Mouse (Mus musculus): Measurements from ENCODE around the gene Vmn1r185. TPM values are rescaled to one million over a fixed set of nuclear protein-coding genes. Genes with fewer than 3 reads are reported as not detected.
"Not testable (repeated sequence)": the region's sequence is repeated elsewhere in the genome, so short reads cannot be mapped to it uniquely, and the experiment has no call there.

Gene Vmn1r185
- not detected for total RNA-seq (2022)

DNA sequence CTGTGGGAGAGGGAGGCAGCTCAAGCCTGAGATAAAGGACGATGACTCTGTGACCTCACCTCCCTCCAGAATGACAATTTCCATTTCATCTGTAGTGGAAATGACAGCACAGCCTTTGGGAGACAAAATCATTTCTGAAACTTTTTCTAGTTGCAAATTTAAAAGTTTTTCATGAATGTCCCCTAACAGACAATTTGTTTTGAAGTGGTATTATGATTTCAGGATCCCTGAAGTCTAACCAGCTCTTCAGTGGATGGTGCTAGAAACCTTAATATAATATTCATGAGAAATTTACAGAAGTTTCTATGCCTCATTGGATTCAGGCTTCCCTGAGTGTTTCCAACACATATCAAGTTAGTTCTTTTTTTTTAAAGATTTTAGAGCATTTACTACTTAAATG, at the start of gene Vmn1r185:
Gene Vmn1r185, minus strand, starts transcription at position 101 of the 400 bp plus-strand sequence.
- DNase-seq (ENCODE audit: low spot score in 2 of 2), result not testable (repeated sequence)

DNA sequence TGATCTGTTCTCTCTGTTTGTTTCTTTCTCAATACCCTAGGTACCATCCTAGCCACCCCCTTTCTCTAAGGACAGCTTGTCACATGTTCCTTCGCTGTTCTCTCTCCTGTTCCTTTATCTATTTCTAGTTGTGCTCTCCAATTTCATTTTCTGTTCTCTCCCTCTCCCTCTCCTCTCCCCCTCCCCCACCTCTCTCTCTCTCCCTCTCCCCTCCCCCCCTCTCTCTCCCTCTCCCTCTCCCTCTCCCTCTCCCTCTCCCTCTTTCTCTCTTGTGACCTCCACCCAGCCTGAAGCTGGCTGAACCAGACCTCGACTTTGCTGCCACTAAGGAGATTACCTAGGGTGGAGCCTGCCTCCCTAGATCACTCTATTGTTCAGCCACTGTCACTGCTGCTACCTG, 49.2 kb upstream of the Vmn1r185 start:
- DNase-seq (ENCODE audit: low spot score in 2 of 2), result not testable (repeated sequence)

DNA sequence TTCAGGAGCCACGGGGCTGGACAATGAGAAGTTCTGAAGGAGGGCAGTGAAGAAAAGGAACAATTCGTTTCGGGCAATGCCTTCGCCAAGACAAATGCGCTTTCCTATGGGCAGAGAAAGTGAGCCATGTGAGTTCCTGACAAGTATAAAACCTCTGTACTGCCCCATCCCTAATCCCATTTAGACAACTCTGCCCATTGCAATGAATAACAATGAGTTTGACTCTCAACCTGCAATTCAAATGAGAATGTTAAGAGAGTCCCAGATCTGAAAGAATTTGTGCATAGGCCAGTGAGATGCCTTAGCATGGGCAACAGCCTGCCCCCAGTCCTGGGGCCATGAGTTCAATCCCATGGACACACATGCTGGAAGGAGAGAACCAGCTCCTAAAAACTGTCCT, 47.7 kb upstream of the Vmn1r185 start:
- DNase-seq (ENCODE audit: low spot score in 2 of 2), result no peak

DNA sequence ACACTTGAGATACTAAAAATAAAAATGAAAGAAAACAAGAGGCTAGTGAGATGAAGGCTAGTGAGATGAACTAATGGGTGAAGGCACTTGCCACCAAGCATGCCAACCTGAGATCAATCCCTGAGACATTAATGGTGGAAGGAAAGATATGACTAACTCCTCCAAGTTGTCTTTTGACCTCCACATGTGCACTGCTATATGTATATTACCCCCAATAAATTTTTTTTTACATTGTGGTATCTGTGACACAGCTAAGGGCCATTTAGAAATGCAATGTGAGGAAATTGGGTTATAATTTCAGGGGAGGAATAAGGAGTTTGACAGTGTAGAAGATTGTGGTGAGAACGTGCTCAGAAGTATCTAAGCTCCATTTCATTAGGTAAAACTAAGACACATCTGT, 28.5 kb downstream of the Vmn1r185 start:
- no peak for DNase-seq (ENCODE audit: low spot score in 2 of 2)

DNA sequence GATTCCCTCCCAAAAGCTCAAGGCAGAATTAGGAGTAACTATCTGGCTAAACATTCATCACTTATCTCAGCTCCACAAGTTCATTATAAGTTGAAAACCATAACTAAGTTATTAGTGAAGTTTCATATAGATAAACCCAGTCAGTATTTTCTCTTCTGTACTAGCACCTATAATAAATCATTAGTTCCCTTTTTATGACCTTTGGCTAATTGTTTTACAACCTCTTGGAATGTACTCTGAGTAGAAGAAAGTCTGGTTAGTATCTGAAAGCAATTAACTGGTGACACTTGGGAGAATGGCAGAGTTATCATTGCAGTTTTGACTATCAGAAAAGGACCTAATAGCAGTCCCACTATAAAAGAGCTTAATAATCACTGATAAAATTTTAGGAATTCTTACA, 29.2 kb downstream of the Vmn1r185 start:
- DNase-seq (ENCODE audit: low spot score in 2 of 2), result no peak

Other genes with a start within 250 kb of the Vmn1r185 start
- not detected for gene Nlrp9c, start 214.8 kb downstream of the Vmn1r185 start, total RNA-seq (2022)
- gene Nlrp4a, start 183.4 kb downstream of the Vmn1r185 start, total RNA-seq (2022), result not detected
- not detected for gene Nlrp9a, start 83.4 kb downstream of the Vmn1r185 start, total RNA-seq (2022)
- not detected for gene Cyp2b23, start 68.0 kb upstream of the Vmn1r185 start, total RNA-seq (2022)
- not detected for gene Cyp2b19, start 138.7 kb upstream of the Vmn1r185 start, total RNA-seq (2022)
- not detected for gene Cyp2g1, start 190.4 kb upstream of the Vmn1r185 start, total RNA-seq (2022)
- gene Cyp2a5, start 216.8 kb upstream of the Vmn1r185 start, total RNA-seq (2022), result under 1 TPM in 1 of 4 experiments, not detected in 3; 0.88 TPM